Mouse (Mus musculus) lung, adult 2 months (tissue): ENCODE results near the gene Apbb2.

Experiments used
- CTCF ChIP-seq: fragments of 200-500 bp; IDR thresholded peaks from 2 replicates; pipeline ENCODE4 v1.5.1; 2011; ENCODE audit warnings: mild to moderate bottlenecking, low read length, control low read depth; ENCODE audit not compliant: insufficient read depth
- POLR2A ChIP-seq: fragments of 200-500 bp; IDR thresholded peaks from 2 replicates; pipeline ENCODE4 v1.6.1; 2011; ENCODE audit warnings: low read depth, mild to moderate bottlenecking, control low read depth, low read length, borderline replicate concordance; ENCODE audit errors: extremely low read depth

DNA sequence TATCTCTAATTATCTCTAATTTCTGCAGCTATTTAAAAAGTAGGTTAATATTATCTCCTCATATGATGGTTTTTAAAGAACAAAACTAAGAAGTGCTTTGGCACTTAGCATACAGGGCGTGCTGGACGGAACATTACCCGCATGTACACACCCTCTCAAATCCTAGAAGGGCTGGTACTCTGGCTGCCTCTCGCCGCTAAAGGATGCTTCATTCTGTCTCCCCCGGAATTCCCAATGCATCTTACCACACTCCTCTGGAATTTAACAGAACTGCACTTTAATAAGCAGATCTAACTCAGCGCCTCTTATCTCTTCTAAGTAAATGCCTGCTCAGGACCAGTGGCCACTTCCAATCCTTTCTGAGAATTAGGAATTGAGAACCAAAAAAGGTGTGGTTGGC, 80.8 kb downstream of the Apbb2 start:
- TF ChIP-seq CTCF (no peak), POLR2A (no peak)
